Mouse (Mus musculus) embryonic facial prominence, embryonic 10.5 days (tissue): ENCODE measurements around the gene Sec1. TPM values are rescaled to one million over a fixed set of nuclear protein-coding genes. Genes with fewer than 3 reads are reported as not detected.

Source experiments
- DNase-seq: peaks from one replicate; pipeline ENCODE4 v3.0.0-alpha.2; 2017; ENCODE audit warnings: low spot score
- H3K27ac ChIP-seq: fragments of 300-500 bp; sonication (generic); replicated peaks from 2 replicates; pipeline ENCODE4 v1.5.1; 2016; ENCODE audit warnings: mild to moderate bottlenecking
- H3K27me3 ChIP-seq: fragments of 300-500 bp; sonication (generic); replicated peaks from 2 replicates; pipeline ENCODE4 v1.6.1; 2016; ENCODE audit warnings: low read depth, mild to moderate bottlenecking; ENCODE audit not compliant: poor library complexity, severe bottlenecking
- H3K36me3 ChIP-seq: fragments of 300-500 bp; sonication (generic); replicated peaks from 2 replicates; pipeline ENCODE4 v1.6.1; 2016; ENCODE audit warnings: mild to moderate bottlenecking, moderate library complexity
- H3K4me1 ChIP-seq: fragments of 300-500 bp; sonication (generic); 2 replicates; pipeline ENCODE4 v1.6.1; 2016
- H3K4me3 ChIP-seq: fragments of 300-500 bp; sonication (generic); 2 replicates; pipeline ENCODE4 v1.5.1; 2016; ENCODE audit warnings: mild to moderate bottlenecking, moderate library complexity
- H3K9me3 ChIP-seq: fragments of 300-500 bp; sonication (generic); 2 replicates; pipeline ENCODE4 v1.6.1; 2016; ENCODE audit warnings: mild to moderate bottlenecking
- WGBS: fragments of 180-500 bp; shearing (Covaris S2); methylation state at CpG from one replicate; pipeline ENCODE4 v1.1.7; 2016; 5-methylcytosine and 5-hydroxymethylcytosine counted together
- polyA plus RNA-seq: library from polyadenylated mRNA; unstranded; fragments of >200 nt; fragmentation: Nextera tagmentation; extraction: Ambion mirVana; gene quantifications from 2 replicates; pipeline ENCODE4 v1.2.1, GENCODE M21; 2016

Gene Sec1
- polyA plus RNA-seq, 1 experiment from 2014 or later = 0.64 TPM

GRCm38 (mm10) chr7:45708221-45708761 lies 14.1 kb upstream of the Sec1 start:
- WGBS = 41% methylated on average over 13 of the region's 13 CpGs
- Histone ChIP-seq H3K4me3 (peak overlapping the region; percentile 76), H3K9me3 (no peaks in the 10 kb centered on the region), H3K27me3 (no peaks in the 10 kb centered on the region), H3K36me3 (peaks cover 41% of the 10 kb centered on the region), H3K27ac (peak overlapping the region; percentile 89), H3K4me1 (peaks cover 68% of the 10 kb centered on the region)
- peak; percentile 50 for DNase-seq

- Histone ChIP-seq H3K27ac (peak overlapping the region; percentile 89), H3K4me1 (peaks cover 75% of the 10 kb centered on the region), H3K27me3 (peaks cover 4% of the 10 kb centered on the region; the same call in 1 of the 2 replicates), H3K9me3 (no peaks in the 10 kb centered on the region), H3K36me3 (peaks cover 33% of the 10 kb centered on the region), H3K4me3 (peak overlapping the region; percentile 76)
- 2% methylated on average over 27 of the region's 27 CpGs for WGBS
- peak; percentile 95 for DNase-seq
Observed at GRCm38 (mm10) chr7:45707375-45707967, 13.3 kb upstream of the Sec1 start.

GRCm38 (mm10) chr7:45706721-45707241 lies 12.6 kb upstream of the Sec1 start:
- peak; percentile 93 for DNase-seq
- under 1% methylated on average over 45 of the region's 45 CpGs for WGBS
- no peaks in the 10 kb centered on the region for H3K9me3 ChIP-seq
- H3K36me3 ChIP-seq = peaks cover 26% of the 10 kb centered on the region
- peaks cover 6% of the 10 kb centered on the region; the same call in 1 of the 2 replicates for H3K27me3 ChIP-seq
- peaks cover 75% of the 10 kb centered on the region for H3K4me1 ChIP-seq
- peak overlapping the region; percentile 76 for H3K4me3 ChIP-seq
- H3K27ac ChIP-seq = peak overlapping the region; percentile 89

- Histone ChIP-seq H3K4me1 (peaks cover 82% of the 10 kb centered on the region), H3K27me3 (peaks cover 15% of the 10 kb centered on the region), H3K9me3 (no peaks in the 10 kb centered on the region), H3K4me3 (peak overlapping the region; percentile 76), H3K27ac (peak overlapping the region; percentile 89), H3K36me3 (peaks cover 17% of the 10 kb centered on the region)
- DNase-seq = peak; percentile 80
- 0% methylated on average over 7 of the region's 7 CpGs for WGBS
Observed at GRCm38 (mm10) chr7:45705873-45706281, 11.7 kb upstream of the Sec1 start.

GRCm38 (mm10) chr7:45705443-45705864 lies 11.3 kb upstream of the Sec1 start:
- H3K27me3 ChIP-seq = peaks cover 19% of the 10 kb centered on the region
- peak overlapping the region; percentile 89 for H3K27ac ChIP-seq
- DNase-seq = peak; percentile 64
- no peaks in the 10 kb centered on the region for H3K9me3 ChIP-seq
- peaks cover 13% of the 10 kb centered on the region for H3K36me3 ChIP-seq
- H3K4me3 ChIP-seq = peak overlapping the region; percentile 76
- WGBS = under 1% methylated on average over 21 of the region's 21 CpGs
- H3K4me1 ChIP-seq = peaks cover 85% of the 10 kb centered on the region

GRCm38 (mm10) chr7:45704730-45705442 lies 10.7 kb upstream of the Sec1 start, which contains the start of gene Dbp:
Gene Dbp (plus strand): TSS chr7:45705088.
- peak; percentile 99 for DNase-seq
- Histone ChIP-seq H3K9me3 (no peaks in the 10 kb centered on the region), H3K36me3 (peaks cover 7% of the 10 kb centered on the region), H3K4me1 (peaks cover 85% of the 10 kb centered on the region), H3K27me3 (peaks cover 25% of the 10 kb centered on the region), H3K4me3 (peak within 1 kb of the TSS; percentile 76), H3K27ac (peak within 1 kb of the TSS; percentile 89)
- under 1% methylated on average over 36 of the region's 36 CpGs for WGBS

- Histone ChIP-seq H3K9me3 (no peaks in the 10 kb centered on the region), H3K27me3 (peaks cover 32% of the 10 kb centered on the region), H3K27ac (peak overlapping the region; percentile 88), H3K4me3 (peak overlapping the region; percentile 76), H3K36me3 (no peaks in the 10 kb centered on the region), H3K4me1 (peaks cover 85% of the 10 kb centered on the region)
- under 1% methylated on average over 13 of the region's 13 CpGs for WGBS
- peak; percentile 76 for DNase-seq
Observed at GRCm38 (mm10) chr7:45704046-45704559, 9.9 kb upstream of the Sec1 start.

- Histone ChIP-seq H3K27me3 (peaks cover 38% of the 10 kb centered on the region), H3K4me3 (peak overlapping the region; percentile 76), H3K27ac (peak overlapping the region; percentile 88), H3K4me1 (peaks cover 80% of the 10 kb centered on the region), H3K36me3 (no peaks in the 10 kb centered on the region), H3K9me3 (no peaks in the 10 kb centered on the region)
- WGBS = 46% methylated on average over 12 of the region's 12 CpGs
- DNase-seq = no peak
Observed at GRCm38 (mm10) chr7:45703521-45704033, 9.4 kb upstream of the Sec1 start.

- Histone ChIP-seq H3K9me3 (no peaks in the 10 kb centered on the region), H3K4me1 (peaks cover 74% of the 10 kb centered on the region), H3K27me3 (peaks cover 44% of the 10 kb centered on the region), H3K4me3 (peak overlapping the region; percentile 76), H3K36me3 (no peaks in the 10 kb centered on the region), H3K27ac (peak overlapping the region; percentile 88)
- WGBS = 90% methylated on average over 17 of the region's 17 CpGs
- no peak for DNase-seq
Observed at GRCm38 (mm10) chr7:45702809-45703520, 8.8 kb upstream of the Sec1 start.

GRCm38 (mm10) chr7:45702316-45702715 lies 8.1 kb upstream of the Sec1 start:
- Histone ChIP-seq H3K27ac (no peak overlapping the region), H3K4me1 (peaks cover 67% of the 10 kb centered on the region), H3K9me3 (no peaks in the 10 kb centered on the region), H3K27me3 (peaks cover 46% of the 10 kb centered on the region), H3K4me3 (peak overlapping the region; percentile 76; the same call in 1 of the 2 replicates), H3K36me3 (no peaks in the 10 kb centered on the region)
- DNase-seq = no peak
- 94% methylated on average over 11 of the region's 11 CpGs for WGBS

GRCm38 (mm10) chr7:45701607-45702006 lies 7.4 kb upstream of the Sec1 start:
- H3K4me1 ChIP-seq = peaks cover 60% of the 10 kb centered on the region
- H3K4me3 ChIP-seq = peak overlapping the region; percentile 59; the same call in 1 of the 2 replicates
- H3K27ac ChIP-seq = no peak overlapping the region
- peaks cover 46% of the 10 kb centered on the region for H3K27me3 ChIP-seq
- H3K9me3 ChIP-seq = no peaks in the 10 kb centered on the region
- no peaks in the 10 kb centered on the region for H3K36me3 ChIP-seq
- WGBS = 86% methylated on average over 11 of the region's 11 CpGs
- DNase-seq = no peak
